Mouse (Mus musculus) forebrain, embryonic 16.5 days (tissue): ENCODE results near the gene Iffo2. TPM values are rescaled to one million over a fixed set of nuclear protein-coding genes. Genes with fewer than 3 reads are reported as not detected.
A peak's percentile ranks its signal among the peaks of the same experiment; 100 is the strongest.

ENCODE experiments used
- ATAC-seq: fragments of 200-750 bp; cut with Nextera tagmentation; 2 replicates; pipeline ENCODE4 v1.8.0; 2017; ENCODE audit warnings: mild to moderate bottlenecking, moderate library complexity
- H3K27ac ChIP-seq: fragments of 300-500 bp; sonication (generic); 2 replicates; pipeline ENCODE4 v1.5.1; 2014; ENCODE audit warnings: low read length, control low read depth
- H3K27me3 ChIP-seq: fragments of 300-500 bp; sonication (generic); replicated peaks from 2 replicates; pipeline ENCODE4 v1.6.1; 2014; ENCODE audit warnings: low read length; ENCODE audit not compliant: control insufficient read depth, insufficient read depth
- H3K36me3 ChIP-seq: fragments of 300-500 bp; sonication (generic); 2 replicates; pipeline ENCODE4 v1.6.1; 2014; ENCODE audit not compliant: control insufficient read depth, insufficient read depth
- H3K4me1 ChIP-seq: fragments of 300-500 bp; sonication (generic); replicated peaks from 2 replicates; pipeline ENCODE4 v1.6.1; 2014; ENCODE audit warnings: low read length; ENCODE audit not compliant: control insufficient read depth, insufficient read depth
- H3K4me2 ChIP-seq: fragments of 300-500 bp; sonication (generic); 2 replicates; pipeline ENCODE4 v1.6.1; 2014; ENCODE audit warnings: mild to moderate bottlenecking, low read length, control low read depth
- H3K4me3 ChIP-seq: fragments of 300-500 bp; sonication (generic); replicated peaks from 2 replicates; pipeline ENCODE4 v1.5.1; 2014; ENCODE audit warnings: mild to moderate bottlenecking, low read length, control low read depth
- H3K9ac ChIP-seq: fragments of 300-500 bp; sonication (generic); replicated peaks from 2 replicates; pipeline ENCODE4 v1.6.1; 2014; ENCODE audit warnings: low read depth, low read length, control low read depth
- H3K9me3 ChIP-seq: fragments of 300-500 bp; sonication (generic); 2 replicates; pipeline ENCODE4 v1.6.1; 2016; ENCODE audit warnings: low read length; ENCODE audit not compliant: control insufficient read depth
- WGBS: fragments of 180-500 bp; shearing (Covaris S2); extraction: QIAGEN DNeasy Blood & Tissue Kit; methylation state at CpG from one replicate; pipeline ENCODE4 v1.1.7; 2014; 5-methylcytosine and 5-hydroxymethylcytosine counted together
- polyA plus RNA-seq: library from polyadenylated mRNA; unstranded; fragments of >200 nt; fragmentation: Nextera tagmentation; extraction: Ambion mirVana; gene quantifications from 2 replicates; pipeline ENCODE4 v1.2.1, GENCODE M21; 2015

Gene Iffo2
- polyA plus RNA-seq, 1 experiment from 2014 or later = 4.8 TPM

DNA sequence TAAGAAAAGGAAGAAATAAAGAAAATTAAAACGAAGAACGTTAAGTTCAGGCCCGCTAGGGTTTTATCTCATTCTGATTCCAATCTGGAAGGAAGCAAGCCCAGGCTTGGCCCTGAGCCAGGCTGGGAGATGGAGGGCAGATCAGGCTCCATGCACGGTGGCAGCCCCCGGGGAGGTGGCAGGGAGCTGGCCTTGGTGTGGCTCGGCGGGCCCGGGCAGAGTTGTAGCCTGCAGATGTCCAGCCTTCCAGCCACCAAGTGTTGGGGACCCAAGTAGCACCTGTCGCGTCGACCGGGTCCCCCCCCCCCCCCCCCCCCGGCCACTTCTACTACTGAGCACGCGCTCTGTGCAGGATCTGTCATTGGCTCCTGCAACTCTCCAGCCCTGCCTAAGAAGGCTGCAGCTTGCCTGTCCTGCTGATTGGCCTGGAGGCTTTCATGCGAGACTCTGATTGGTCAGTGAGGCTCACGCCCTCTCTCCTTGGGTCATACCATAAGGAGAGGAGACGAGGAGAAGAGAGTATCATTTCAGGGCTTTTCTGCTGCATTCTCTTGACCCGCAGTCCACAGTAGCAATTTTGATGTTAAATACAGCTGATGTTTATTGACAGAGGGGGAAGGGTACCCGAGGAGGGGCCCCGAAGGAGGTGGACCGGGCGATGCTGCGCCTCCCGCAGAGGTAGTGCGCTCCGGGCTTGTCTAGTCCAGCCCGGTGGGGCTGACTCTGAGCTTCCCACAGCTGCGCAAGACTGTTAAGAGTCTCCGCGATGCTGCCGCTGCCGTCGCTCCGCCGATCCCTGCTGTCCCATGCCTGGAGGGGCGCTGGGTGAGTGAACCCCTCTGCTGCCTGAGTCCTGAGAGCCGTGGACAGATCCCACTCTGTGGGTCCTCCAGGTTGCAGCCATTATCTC lies 92.3 kb downstream of the Iffo2 start, which contains the start of gene Aldh4a1:
Gene Aldh4a1 (plus strand): TSS at position 494 of the 910 bp plus-strand sequence.
- no peaks in the 10 kb centered on the region for H3K36me3 ChIP-seq
- peaks cover 20% of the 10 kb centered on the region for H3K4me1 ChIP-seq
- under 1% methylated on average over 31 of the region's 38 CpGs for WGBS
- peak within 1 kb of the TSS; percentile 87 for H3K9ac ChIP-seq
- no peaks in the 10 kb centered on the region for H3K9me3 ChIP-seq
- H3K27ac ChIP-seq = peak within 1 kb of the TSS; percentile 91
- peak within 1 kb of the TSS; percentile 88 for H3K4me2 ChIP-seq
- no peaks in the 10 kb centered on the region for H3K27me3 ChIP-seq
- H3K4me3 ChIP-seq = peak within 1 kb of the TSS; percentile 86
- peak; percentile 100 for ATAC-seq

DNA sequence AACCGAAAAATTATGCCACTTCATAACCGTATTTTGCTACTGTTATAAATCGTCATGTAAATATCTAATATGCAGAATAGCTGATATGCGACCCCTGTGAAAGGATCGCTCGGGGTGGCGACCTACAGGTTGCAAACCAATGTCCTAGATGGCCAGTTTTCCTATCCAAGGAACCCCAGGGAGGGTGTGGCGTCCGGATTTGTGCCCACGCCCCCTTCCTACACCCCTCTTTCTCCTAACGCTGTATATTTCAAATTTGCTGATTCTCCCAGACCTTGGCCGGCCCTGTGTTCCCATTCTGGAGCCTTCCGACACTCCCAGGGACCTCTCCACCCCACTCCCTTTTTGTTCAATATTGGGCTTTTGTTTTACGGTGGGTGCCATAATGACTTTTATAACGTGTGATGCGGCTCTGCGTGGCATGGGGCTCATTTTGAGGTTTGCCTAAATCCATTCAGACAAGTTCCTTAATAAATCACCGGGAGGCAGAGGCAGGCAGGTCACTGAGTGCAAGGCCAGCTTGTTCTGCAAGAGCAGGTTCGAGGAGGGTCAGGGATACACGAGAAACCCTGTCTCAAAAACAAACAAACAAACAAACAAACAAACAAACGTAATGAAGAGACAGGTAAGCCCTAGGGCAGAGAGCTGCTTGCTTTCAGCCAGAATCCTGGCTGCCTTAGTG lies 93.2 kb downstream of the Iffo2 start:
- Histone ChIP-seq H3K9ac (peak overlapping the region; percentile 87), H3K36me3 (no peaks in the 10 kb centered on the region), H3K4me3 (peak overlapping the region; percentile 86), H3K9me3 (no peaks in the 10 kb centered on the region), H3K27me3 (no peaks in the 10 kb centered on the region), H3K4me2 (peak overlapping the region; percentile 88), H3K4me1 (peaks cover 20% of the 10 kb centered on the region), H3K27ac (no peak overlapping the region)
- 22% methylated on average over 21 of the region's 21 CpGs for WGBS
- no peak for ATAC-seq

DNA sequence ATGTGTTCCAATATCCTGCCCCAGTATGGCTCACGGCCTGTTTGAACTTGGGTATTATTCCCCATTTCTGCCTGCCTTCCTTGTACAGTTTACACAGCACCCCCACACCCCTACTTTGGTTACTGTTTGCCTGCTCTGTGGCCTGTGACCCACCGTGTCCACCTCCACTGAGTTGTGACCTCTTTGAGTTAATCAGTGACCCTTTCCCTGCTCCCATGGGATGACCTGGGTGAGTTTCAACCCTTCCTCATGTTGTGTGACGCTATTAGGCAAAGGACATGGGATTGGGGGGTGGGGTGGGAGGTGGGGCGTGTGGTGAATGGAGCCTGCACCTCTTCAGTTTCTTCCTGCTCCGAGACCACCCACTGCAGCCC lies 93.8 kb downstream of the Iffo2 start:
- Histone ChIP-seq H3K27me3 (no peaks in the 10 kb centered on the region), H3K36me3 (no peaks in the 10 kb centered on the region), H3K9me3 (no peaks in the 10 kb centered on the region), H3K27ac (no peak overlapping the region), H3K4me2 (peak overlapping the region; percentile 88), H3K4me3 (peak overlapping the region; percentile 86), H3K4me1 (peaks cover 20% of the 10 kb centered on the region), H3K9ac (peak overlapping the region; percentile 87)
- WGBS = 72% methylated on average over 5 of the region's 5 CpGs
- ATAC-seq = no peak

GRCm38 (mm10) chr4:139624706-139625105 lies 94.4 kb downstream of the Iffo2 start:
- no peak for ATAC-seq
- H3K9me3 ChIP-seq = no peaks in the 10 kb centered on the region
- H3K36me3 ChIP-seq = no peaks in the 10 kb centered on the region
- H3K4me2 ChIP-seq = 0 out of 2 replicates have a peak overlapping the region, but pooled peaks have one; percentile 88
- H3K27me3 ChIP-seq = no peaks in the 10 kb centered on the region
- WGBS = 67% methylated on average over 10 of the region's 10 CpGs
- no peak overlapping the region for H3K4me3 ChIP-seq
- H3K27ac ChIP-seq = no peak overlapping the region
- no peak overlapping the region for H3K9ac ChIP-seq
- H3K4me1 ChIP-seq = peaks cover 20% of the 10 kb centered on the region

GRCm38 (mm10) chr4:139627361-139627760 lies 97.0 kb downstream of the Iffo2 start:
- H3K4me2 ChIP-seq = no peak overlapping the region
- no peak for ATAC-seq
- H3K27ac ChIP-seq = no peak overlapping the region
- H3K9me3 ChIP-seq = no peaks in the 10 kb centered on the region
- peaks cover 13% of the 10 kb centered on the region for H3K4me1 ChIP-seq
- H3K4me3 ChIP-seq = no peak overlapping the region
- 94% methylated on average over 11 of the region's 11 CpGs for WGBS
- H3K9ac ChIP-seq = no peak overlapping the region
- no peaks in the 10 kb centered on the region for H3K36me3 ChIP-seq
- no peaks in the 10 kb centered on the region for H3K27me3 ChIP-seq

DNA sequence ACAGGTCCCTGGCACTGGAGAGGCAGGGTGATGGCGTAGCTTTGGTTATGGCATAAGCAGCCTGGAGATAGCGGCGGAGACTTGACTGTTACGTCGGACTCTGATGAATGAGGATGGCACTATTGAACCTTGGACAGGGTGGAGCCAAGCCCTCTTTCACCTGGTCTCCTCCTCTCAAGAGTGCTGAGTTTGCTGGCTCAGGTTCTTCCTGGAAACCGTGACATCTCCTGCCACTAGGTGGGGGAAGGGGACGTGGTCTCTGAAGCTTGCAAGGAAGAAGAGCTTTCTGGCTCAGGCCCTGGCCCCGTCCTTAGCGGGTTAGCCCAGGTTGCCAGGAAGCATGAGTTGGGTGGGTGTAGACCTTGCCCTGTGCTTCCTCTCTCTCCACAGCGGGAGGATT lies 99.8 kb downstream of the Iffo2 start:
- no peak for ATAC-seq
- WGBS = 76% methylated on average over 10 of the region's 10 CpGs

GRCm38 (mm10) chr4:139631141-139631540 lies 100.8 kb downstream of the Iffo2 start:
- no peaks in the 10 kb centered on the region for H3K4me1 ChIP-seq
- H3K9me3 ChIP-seq = no peaks in the 10 kb centered on the region
- no peak overlapping the region for H3K4me3 ChIP-seq
- H3K4me2 ChIP-seq = no peak overlapping the region
- H3K27ac ChIP-seq = no peak overlapping the region
- no peaks in the 10 kb centered on the region for H3K27me3 ChIP-seq
- WGBS = 72% methylated on average over 5 of the region's 5 CpGs
- no peak for ATAC-seq
- H3K36me3 ChIP-seq = 0 out of 2 replicates have a peak, but pooled peaks cover 2% of the 10 kb centered on the region
- no peak overlapping the region for H3K9ac ChIP-seq

More for the DNA sequence above, 99.8 kb downstream of the Iffo2 start:
- no peaks in the 10 kb centered on the region for H3K27me3 ChIP-seq
- no peaks in the 10 kb centered on the region for H3K9me3 ChIP-seq
- H3K36me3 ChIP-seq = 0 out of 2 replicates have a peak, but pooled peaks cover 2% of the 10 kb centered on the region
- H3K4me3 ChIP-seq = no peak overlapping the region
- H3K27ac ChIP-seq = no peak overlapping the region
- no peak overlapping the region for H3K9ac ChIP-seq
- no peaks in the 10 kb centered on the region for H3K4me1 ChIP-seq
- H3K4me2 ChIP-seq = no peak overlapping the region

DNA sequence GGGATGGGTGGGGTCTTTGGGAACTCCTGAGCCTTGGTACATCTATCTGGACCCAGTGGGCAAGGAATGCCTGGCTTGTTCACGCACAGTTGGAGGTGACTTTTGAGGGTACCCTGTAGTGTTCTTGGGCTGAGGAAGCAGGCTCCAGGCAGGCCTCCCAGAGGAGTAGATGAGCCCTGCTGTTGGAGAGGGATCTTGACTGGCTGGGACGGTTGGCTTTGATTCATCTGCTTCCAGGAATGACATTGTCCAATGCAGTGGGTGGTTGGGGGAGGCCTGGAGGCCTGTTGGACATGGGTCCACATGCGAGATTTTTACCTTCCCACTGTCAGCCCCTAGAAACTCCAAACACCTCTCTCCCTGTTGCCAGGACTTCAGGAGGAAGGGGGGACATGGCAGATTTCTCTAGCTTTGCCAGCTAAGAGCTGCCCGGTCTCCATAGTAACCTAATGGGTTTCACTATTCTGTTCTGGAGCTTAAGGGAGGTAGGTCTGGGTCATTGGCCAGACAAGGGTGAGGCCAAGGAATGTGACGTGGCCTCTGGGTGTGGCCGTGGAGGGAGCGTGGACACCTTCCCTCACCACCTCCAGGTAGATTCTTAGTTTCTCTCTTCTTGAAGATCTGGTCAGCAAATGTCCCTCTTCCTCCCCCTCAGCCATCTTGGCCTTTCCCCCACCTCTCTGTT lies 101.4 kb downstream of the Iffo2 start:
- H3K27ac ChIP-seq = no peak overlapping the region
- WGBS = 82% methylated on average over 7 of the region's 7 CpGs

GRCm38 (mm10) chr4:139632254-139632580 lies 101.9 kb downstream of the Iffo2 start:
- Histone ChIP-seq H3K4me2 (no peak overlapping the region), H3K9ac (no peak overlapping the region), H3K27ac (no peak overlapping the region), H3K36me3 (0 out of 2 replicates have a peak, but pooled peaks cover 2% of the 10 kb centered on the region), H3K4me3 (no peak overlapping the region), H3K9me3 (no peaks in the 10 kb centered on the region), H3K4me1 (no peaks in the 10 kb centered on the region), H3K27me3 (no peaks in the 10 kb centered on the region)
- no peak for ATAC-seq
- 88% methylated on average over 10 of the region's 10 CpGs for WGBS

More for the DNA sequence above, 101.4 kb downstream of the Iffo2 start:
- H3K9me3 ChIP-seq = no peaks in the 10 kb centered on the region
- H3K36me3 ChIP-seq = 0 out of 2 replicates have a peak, but pooled peaks cover 2% of the 10 kb centered on the region
- H3K4me3 ChIP-seq = no peak overlapping the region
- no peaks in the 10 kb centered on the region for H3K4me1 ChIP-seq
- no peak overlapping the region for H3K9ac ChIP-seq
- H3K27me3 ChIP-seq = no peaks in the 10 kb centered on the region
- no peak for ATAC-seq
- no peak overlapping the region for H3K4me2 ChIP-seq
